Comparison of ENCODE assay signal across 9 mouse cellular contexts in genomic region chr17:27212768-27213525, GRCm38 (mm10). TPM values are rescaled to one million over a fixed set of nuclear protein-coding genes. Genes with fewer than 3 reads are reported as not detected.
DNase-seq lines count a peak whose midpoint lies in the region; ATAC-seq and TF ChIP-seq lines count a peak whose summit lies in the region.
"Had no signal": no experiment of that assay in that cellular context is flagged by ENCODE, and none has a peak within 500 bp of the region (broad histone marks: within the 10 kb centered on the region; RNA-seq: fewer than 3 reads in every experiment).

No protein-coding gene starts in this region.

- peak; percentile 61 for TF ChIP-seq CTCF in ES-Bruce4 (IDR thresholded peaks at IDR 0.05; ENCODE audit: low read depth, low read length)
- TF ChIP-seq CTCF in heart, postnatal 0 days (IDR thresholded peaks at IDR 0.05; ENCODE audit: low read depth) = peak; percentile 65

- no peak overlapping the region for H3K27ac ChIP-seq in ES-Bruce4 (ENCODE audit: insufficient read depth, low read length)
- H3K27ac ChIP-seq in heart, postnatal 0 days (ENCODE audit: low read depth) = no peak overlapping the region
- H3K27ac ChIP-seq in midbrain, embryonic 10.5 days (replicated peaks) = peak overlapping the region; percentile 61

- H3K9me3 ChIP-seq in ES-Bruce4 (replicated peaks; ENCODE audit: control insufficient read depth, insufficient read depth, low read length, poor library complexity, severe bottlenecking) = no peaks in the 10 kb centered on the region
- H3K9me3 ChIP-seq in heart, postnatal 0 days (replicated peaks; ENCODE audit: control insufficient read depth, low read length) = no peaks in the 10 kb centered on the region
- no peaks in the 10 kb centered on the region for H3K9me3 ChIP-seq in midbrain, embryonic 10.5 days (replicated peaks)
- H3K9me3 ChIP-seq: G1E had no signal

- no peak for TF ChIP-seq EP300 in ES-Bruce4 (IDR thresholded peaks at IDR 0.05; ENCODE audit: insufficient read depth, low read depth, low read length)
- no peak for TF ChIP-seq EP300 in heart, postnatal 0 days (IDR thresholded peaks at IDR 0.05; ENCODE audit: low read depth)

- H3K27me3 ChIP-seq in ES-Bruce4 (ENCODE audit: control insufficient read depth, insufficient read depth, low read length, poor library complexity, severe bottlenecking) = no peaks in the 10 kb centered on the region
- peaks cover 23% of the 10 kb centered on the region for H3K27me3 ChIP-seq in heart, postnatal 0 days (ENCODE audit: control insufficient read depth, insufficient read depth, low read length)
- H3K27me3 ChIP-seq in midbrain, embryonic 10.5 days (ENCODE audit: low read depth, poor library complexity, severe bottlenecking) = peaks cover 14% of the 10 kb centered on the region

- H3K4me1 ChIP-seq in ES-Bruce4 (ENCODE audit: control insufficient read depth, insufficient read depth, low read length) = peaks cover 3% of the 10 kb centered on the region
- H3K4me1 ChIP-seq in heart, postnatal 0 days (ENCODE audit: control insufficient read depth, insufficient read depth) = no peaks in the 10 kb centered on the region
- H3K4me1 ChIP-seq in midbrain, embryonic 10.5 days = peaks cover 42% of the 10 kb centered on the region

- no peak for TF ChIP-seq POLR2A in ES-Bruce4 (IDR thresholded peaks at IDR 0.05; ENCODE audit: insufficient read depth, low read length)

- peak; percentile 82 for ATAC-seq in heart, postnatal 0 days (ENCODE audit: insufficient read depth, low read depth)

- no peaks in the 10 kb centered on the region for H3K36me3 ChIP-seq in ES-Bruce4 (ENCODE audit: control insufficient read depth, insufficient read depth, low read length, poor library complexity, severe bottlenecking)
- no peaks in the 10 kb centered on the region for H3K36me3 ChIP-seq in heart, postnatal 0 days (replicated peaks; ENCODE audit: control insufficient read depth, insufficient read depth, low read length)
- H3K36me3 ChIP-seq in midbrain, embryonic 10.5 days = no peaks in the 10 kb centered on the region
- H3K36me3 ChIP-seq: G1E had no signal

- no peak overlapping the region for H3K4me3 ChIP-seq in ES-Bruce4 (ENCODE audit: low read depth, low read length)
- H3K4me3 ChIP-seq in heart, postnatal 0 days (ENCODE audit: low read depth, low read length) = no peak overlapping the region
- H3K4me3 ChIP-seq in midbrain, embryonic 10.5 days = no peak overlapping the region

- H3K4me2 ChIP-seq in heart, postnatal 0 days (ENCODE audit: low read depth, low read length) = 0 out of 2 replicates have a peak overlapping the region, but pooled peaks have one; percentile 17

- 6% methylated on average over 11 of the region's 11 CpGs for WGBS in heart, postnatal 0 days
- WGBS in midbrain, embryonic 10.5 days = 4% methylated on average over 11 of the region's 11 CpGs

- H3K9ac ChIP-seq in ES-Bruce4 (ENCODE audit: low read depth, poor library complexity, severe bottlenecking) = no peak overlapping the region; the same call in 1 of the 2 replicates
- H3K9ac ChIP-seq in heart, postnatal 0 days (replicated peaks; ENCODE audit: low read depth, low read length) = no peak overlapping the region

- peak; percentile 63 to 74 for DNase-seq in frontal cortex, postnatal 10 days (ENCODE audit: low spot score in 2 of 2)
- no peak for DNase-seq in frontal cortex, postnatal 25 days (ENCODE audit: low spot score in 2 of 2)
- peak; percentile 75 for DNase-seq in embryo, embryonic 10 days (ENCODE audit: low spot score)
- peak; percentile 36 for DNase-seq in heart, postnatal 0 days (ENCODE audit: low spot score)
- peak; percentile 93 for DNase-seq in kidney, postnatal 36 days
- peak; percentile 61 for DNase-seq in midbrain, embryonic 10.5 days (ENCODE audit: low spot score)
- DNase-seq in yolk sac, embryonic 10.5 days (ENCODE audit: low spot score) = no peak

RNA-seq across cellular contexts. Expression of gene Lemd2, which starts 8.7 kb away (rescaled TPM):
- 31.6 and 38.7 TPM in 2 replicates for polyA plus RNA-seq in ES-Bruce4 (2011; ENCODE audit: insufficient read depth, insufficient read length, low read depth, missing spikeins)
- 40.2 and 45.4 TPM in 2 replicates for total RNA-seq in heart, postnatal 0 days (2014; rRNA removed; ENCODE audit: low replicate concordance)
- polyA plus RNA-seq in heart, postnatal 0 days (2015; fragmentation: Nextera tagmentation; extraction: Ambion mirVana) = 6.5 and 7.1 TPM in 2 replicates
- polyA plus RNA-seq in midbrain, embryonic 10.5 days (2016; fragmentation: Nextera tagmentation; extraction: Ambion mirVana) = 16.4 and 20.8 TPM in 2 replicates

RNA-seq across cellular contexts. Expression of gene Ip6k3, which starts 45.4 kb away (rescaled TPM):
- polyA plus RNA-seq in ES-Bruce4 (2011; ENCODE audit: insufficient read depth, insufficient read length, low read depth, missing spikeins) = not detected in 2 replicates
- 0.93 and 6.1 TPM in 2 replicates for total RNA-seq in heart, postnatal 0 days (2014; rRNA removed; ENCODE audit: low replicate concordance)
- polyA plus RNA-seq in heart, postnatal 0 days (2015; fragmentation: Nextera tagmentation; extraction: Ambion mirVana) = 2.1 and 3.7 TPM in 2 replicates
- 0.29 TPM in 1 of 2 replicates, not detected in the other for polyA plus RNA-seq in midbrain, embryonic 10.5 days (2016; fragmentation: Nextera tagmentation; extraction: Ambion mirVana)
- polyA plus RNA-seq: G1E had no signal

Comparison
In these comparisons a context has a peak if more than half of its experiments do, and no peak if none do; other contexts are left out.
1. DNase-seq: peak in frontal cortex, postnatal 10 days (2 of 2), embryo, embryonic 10 days (single experiment), heart, postnatal 0 days (single experiment), kidney, postnatal 36 days (2 of 2) and midbrain, embryonic 10.5 days (single experiment); none in frontal cortex, postnatal 25 days (0 of 2) and yolk sac, embryonic 10.5 days (single experiment).